Mouse (Mus musculus) MEL (cell line): Measurements from ENCODE around the gene Mphosph6. TPM values are rescaled to one million over a fixed set of nuclear protein-coding genes. Genes with fewer than 3 reads are reported as not detected.
A peak's percentile ranks its signal among the peaks of the same experiment; 100 is the strongest.

Experiments
- DNase-seq: peaks from one replicate; pipeline ENCODE4 v3.0.0; 2011; ENCODE audit warnings: low read depth, low spot score
- H3K27ac ChIP-seq: 2 replicates; pipeline ENCODE4 v1.5.1; 2012; ENCODE audit warnings: low read depth, mild to moderate bottlenecking, control low read depth, low read length, moderate library complexity; ENCODE audit not compliant: control insufficient read depth
- H3K27me3 ChIP-seq, 2 experiments: fragments of 150-350 bp in 1 of 2; sonication (generic) in 1 of 2; 2 replicates each; pipeline ENCODE4 v1.6.1; 2012; ENCODE audit warnings: low read length in 2 of 2, mild to moderate bottlenecking in 2 of 2, improper control_type of control experiment in 1 of 2, moderate library complexity in 1 of 2; ENCODE audit not compliant: insufficient read depth in 2 of 2, control insufficient read depth in 1 of 2
- H3K36me3 ChIP-seq, 2 experiments: 2 replicates each; pipeline ENCODE4 v1.6.1; 2012 to 2014; ENCODE audit warnings: low read length in 2 of 2, improper control_type of control experiment in 1 of 2, inconsistent platforms in 1 of 2, mild to moderate bottlenecking in 1 of 2; ENCODE audit not compliant: insufficient read depth in 2 of 2, control insufficient read depth in 1 of 2
- H3K4me1 ChIP-seq, 2 experiments: fragments of 150-350 bp in 1 of 2; sonication (generic) in 1 of 2; 2 replicates each; pipeline ENCODE4 v1.6.1; 2012; ENCODE audit warnings: low read length in 2 of 2, improper control_type of control experiment in 1 of 2, mild to moderate bottlenecking in 1 of 2; ENCODE audit not compliant: insufficient read depth in 2 of 2, control insufficient read depth in 1 of 2
- H3K4me3 ChIP-seq, 2 experiments: fragments of 150-350 bp in 1 of 2; sonication (generic) in 1 of 2; 2 replicates each; pipeline ENCODE4 v1.5.1; 2012; ENCODE audit warnings: low read depth in 2 of 2, low read length in 2 of 2, mild to moderate bottlenecking in 2 of 2, moderate library complexity in 2 of 2, control low read depth in 1 of 2, improper control_type of control experiment in 1 of 2; ENCODE audit not compliant: control insufficient read depth in 1 of 2, insufficient read depth in 1 of 2
- H3K79me2 ChIP-seq: 2 replicates; pipeline ENCODE4 v1.6.1; 2012; ENCODE audit warnings: mild to moderate bottlenecking, low read length, moderate library complexity; ENCODE audit not compliant: control insufficient read depth, poor library complexity, insufficient read depth
- H3K9ac ChIP-seq: 2 replicates; pipeline ENCODE4 v1.6.1; 2012; ENCODE audit warnings: low read depth, mild to moderate bottlenecking, control low read depth, low read length, moderate library complexity; ENCODE audit not compliant: control insufficient read depth, poor library complexity, severe bottlenecking
- H3K9me3 ChIP-seq: fragments of 150-350 bp; sonication (generic); replicated peaks from 2 replicates; pipeline ENCODE4 v1.6.1; 2012; ENCODE audit warnings: mild to moderate bottlenecking, low read length, improper control_type of control experiment, moderate library complexity; ENCODE audit not compliant: insufficient read depth
- CHD2 ChIP-seq: IDR thresholded peaks from 2 replicates; pipeline ENCODE4 v1.6.1; 2011; ENCODE audit warnings: low read length, improper control_type of control experiment
- CTCF ChIP-seq, 3 experiments: IDR thresholded peaks in 2 of 3; conservative IDR thresholded peaks in 1 of 3; 2 replicates each; pipeline ENCODE4 v1.5.1; 2011 to 2012; ENCODE audit warnings: low read length in 3 of 3, low read depth in 2 of 3, mild to moderate bottlenecking in 2 of 3, improper control_type of control experiment in 1 of 3, inconsistent platforms in 1 of 3, mixed read lengths in 1 of 3, moderate library complexity in 1 of 3; ENCODE audit not compliant: control insufficient read depth in 1 of 3, insufficient read depth in 1 of 3, poor library complexity in 1 of 3, severe bottlenecking in 1 of 3
- ELF1 ChIP-seq: IDR thresholded peaks from 2 replicates; pipeline ENCODE4 v1.6.1; 2014; ENCODE audit warnings: low read depth, mild to moderate bottlenecking, inconsistent platforms, low read length, improper control_type of control experiment, moderate library complexity
- EP300 ChIP-seq, 2 experiments: IDR thresholded peaks; 2 replicates each; pipeline ENCODE4 v1.6.1; 2011; ENCODE audit warnings: improper control_type of control experiment in 2 of 2, low read length in 2 of 2, low read depth in 1 of 2, mild to moderate bottlenecking in 1 of 2
- GABPA ChIP-seq: IDR thresholded peaks from 2 replicates; pipeline ENCODE4 v1.6.1; 2012; ENCODE audit warnings: low read depth, mild to moderate bottlenecking, inconsistent platforms, low read length, improper control_type of control experiment, moderate library complexity
- HCFC1 ChIP-seq: IDR thresholded peaks from 2 replicates; pipeline ENCODE4 v1.6.1; 2012; ENCODE audit warnings: low read depth, mild to moderate bottlenecking, inconsistent platforms, low read length, improper control_type of control experiment, moderate library complexity
- MAFK ChIP-seq: IDR thresholded peaks from 2 replicates; pipeline ENCODE4 v1.6.1; 2011; ENCODE audit warnings: low read depth, mild to moderate bottlenecking, low read length, improper control_type of control experiment, borderline replicate concordance
- MXI1 ChIP-seq: IDR thresholded peaks from 2 replicates; pipeline ENCODE4 v1.6.1; 2011; ENCODE audit warnings: mild to moderate bottlenecking, low read depth, low read length, improper control_type of control experiment
- NELFE ChIP-seq: IDR thresholded peaks from 2 replicates; pipeline ENCODE4 v1.6.1; 2011; ENCODE audit warnings: low read depth, low read length, improper control_type of control experiment
- NRF1 ChIP-seq: IDR thresholded peaks from 2 replicates; pipeline ENCODE4 v1.6.1; 2014; ENCODE audit warnings: low read depth, mild to moderate bottlenecking, inconsistent platforms, low read length, improper control_type of control experiment, moderate library complexity; ENCODE audit not compliant: poor library complexity, insufficient read depth, severe bottlenecking
- POLR2A ChIP-seq, 2 experiments: IDR thresholded peaks; 2 replicates each; pipeline ENCODE4 v1.6.1; 2011 to 2012; ENCODE audit warnings: low read length in 2 of 2, mild to moderate bottlenecking in 2 of 2, control low read depth in 1 of 2, improper control_type of control experiment in 1 of 2, low read depth in 1 of 2, moderate library complexity in 1 of 2; ENCODE audit not compliant: control insufficient read depth in 1 of 2, insufficient read depth in 1 of 2, poor library complexity in 1 of 2
- POLR2AphosphoS5 ChIP-seq: IDR thresholded peaks from 2 replicates; pipeline ENCODE4 v1.6.1; 2012; ENCODE audit warnings: low read depth, borderline replicate concordance, mild to moderate bottlenecking, inconsistent platforms, low read length, moderate library complexity, mixed read lengths
- TBP ChIP-seq: IDR thresholded peaks from 2 replicates; pipeline ENCODE4 v1.8.0; 2011; ENCODE audit warnings: low read depth, low read length, improper control_type of control experiment
- USF1 ChIP-seq: IDR thresholded peaks from 2 replicates; pipeline ENCODE4 v1.6.1; 2014; ENCODE audit warnings: low read depth, mild to moderate bottlenecking, inconsistent platforms, low read length, improper control_type of control experiment, moderate library complexity
- ZC3H11A ChIP-seq: IDR thresholded peaks from 2 replicates; pipeline ENCODE4 v1.6.1; 2012; ENCODE audit warnings: low read depth, mild to moderate bottlenecking, inconsistent platforms, low read length, improper control_type of control experiment
- ZKSCAN1 ChIP-seq: IDR thresholded peaks from 2 replicates; pipeline ENCODE4 v1.6.1; 2012; ENCODE audit warnings: low read depth, mild to moderate bottlenecking, inconsistent platforms, low read length, improper control_type of control experiment, moderate library complexity
- ZMIZ1 ChIP-seq: IDR thresholded peaks from 2 replicates; pipeline ENCODE4 v1.6.1; 2012; ENCODE audit warnings: low read depth, mild to moderate bottlenecking, inconsistent platforms, low read length, improper control_type of control experiment, moderate library complexity
- polyA plus RNA-seq, 2 experiments: library from polyadenylated mRNA; stranded (reverse) in 1 of 2; unstranded in 1 of 2; fragments of >175 nt in 1 of 2; fragments of >200 nt in 1 of 2; gene quantifications; 2 replicates each; pipeline versions ENCODE4 v1.2.1 to v1.2.4; 2012; ENCODE audit warnings: low replicate concordance in 2 of 2, low read depth in 1 of 2; ENCODE audit not compliant: insufficient read length in 2 of 2, insufficient read depth in 1 of 2, missing spikeins in 1 of 2
- total RNA-seq: library from RNA; depleted of rRNA; stranded (reverse); fragments of 300-350 nt; gene quantifications from 2 replicates; pipeline ENCODE4 v1.2.3, GENCODE M21; 2012

Mphosph6 gene
- total and polyA plus RNA-seq, 3 experiments, result 67.8 to 98.8 TPM; not detected in 1

DNA sequence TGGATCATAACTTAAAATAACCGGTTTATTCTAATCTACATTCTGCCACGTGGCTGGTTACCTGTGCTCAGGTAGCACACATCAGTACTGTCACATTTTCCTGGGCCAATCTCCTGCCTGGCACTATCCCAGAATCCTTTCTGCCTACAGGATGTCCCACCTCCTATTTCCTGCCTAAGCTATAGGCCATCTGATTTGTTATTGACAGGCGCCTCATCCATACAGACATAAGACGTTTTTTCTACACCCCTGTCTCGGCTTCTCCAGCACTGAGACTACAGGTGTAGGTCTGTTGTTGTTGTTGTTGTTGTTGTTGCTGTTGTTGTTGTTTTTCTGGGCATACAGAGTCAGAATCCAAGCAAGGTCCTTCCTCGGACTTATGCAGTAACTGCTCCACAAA is 46.1 kb upstream of the Mphosph6 start:
- no peak overlapping the region for H3K27ac ChIP-seq
- peaks cover 0 to 10% of the 10 kb centered on the region in 2 experiments; a peak in 2 of 4 replicates for H3K36me3 ChIP-seq
- no peak for DNase-seq
- TF ChIP-seq TBP, result no peak
- TF ChIP-seq MAFK, result no peak
- no peak for TF ChIP-seq NRF1
- peaks cover 4 to 18% of the 10 kb centered on the region in 2 experiments for H3K4me1 ChIP-seq
- no peak overlapping the region for H3K9ac ChIP-seq
- H3K9me3 ChIP-seq, result no peaks in the 10 kb centered on the region
- H3K27me3 ChIP-seq, result no peaks in the 10 kb centered on the region; a peak in 1 of 4 replicates
- no peak overlapping the region for H3K4me3 ChIP-seq
- no peaks in the 10 kb centered on the region for H3K79me2 ChIP-seq

GRCm38 (mm10) chr8:117843694-117844093 is 42.0 kb upstream of the Mphosph6 start:
- peak; percentile 19 for DNase-seq
- H3K9me3 ChIP-seq, result no peaks in the 10 kb centered on the region
- no peaks in the 10 kb centered on the region for H3K36me3 ChIP-seq
- TF ChIP-seq CTCF (IDR thresholded peaks at IDR 0.05 in 2 of 3, conservative IDR thresholded peaks at IDR 0.05 in 1 of 3; ENCODE audit: control insufficient read depth in 1 of 3, insufficient read depth in 1 of 3, low read depth in 2 of 3, low read length in 3 of 3, poor library complexity in 1 of 3, severe bottlenecking in 1 of 3), result peak; percentile 40 to 51 (median 50)
- TF ChIP-seq ELF1, result no peak
- TF ChIP-seq GABPA, result no peak
- no peak for TF ChIP-seq POLR2A (IDR thresholded peaks at IDR 0.05; ENCODE audit: control insufficient read depth in 1 of 2, insufficient read depth in 1 of 2, low read depth in 1 of 2, low read length in 2 of 2, poor library complexity in 1 of 2)
- TF ChIP-seq, all 39 proteins: peak for 1
- Histone ChIP-seq H3K4me3 (no peak overlapping the region), H3K9ac (no peak overlapping the region), H3K27ac (no peak overlapping the region), H3K4me1 (no peaks in the 10 kb centered on the region), H3K27me3 (no peaks in the 10 kb centered on the region; a peak in 1 of 4 replicates), H3K79me2 (no peaks in the 10 kb centered on the region)

DNA sequence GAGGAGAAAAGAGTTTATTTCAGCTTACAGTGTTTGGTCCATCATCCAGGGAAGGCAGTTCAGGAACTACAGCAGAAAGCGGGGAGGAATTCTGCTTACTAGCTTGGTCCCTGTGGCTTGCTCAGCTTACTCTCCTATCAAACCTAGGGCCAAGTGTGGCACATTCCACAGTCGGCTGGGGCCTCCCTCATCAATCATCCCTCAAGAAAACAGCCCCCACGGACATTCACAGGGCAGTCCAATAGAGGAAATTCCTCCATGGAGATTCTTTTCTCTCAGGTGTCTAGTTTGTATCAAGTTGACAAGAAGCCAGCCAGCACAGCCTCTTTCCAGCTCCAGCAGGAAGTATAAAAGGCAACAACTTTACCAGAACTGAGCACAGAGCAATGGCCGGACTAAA is 11.8 kb upstream of the Mphosph6 start:
- H3K4me3 ChIP-seq, result no peak overlapping the region
- no peaks in the 10 kb centered on the region for H3K79me2 ChIP-seq
- H3K36me3 ChIP-seq, result no peaks in the 10 kb centered on the region
- no peak overlapping the region for H3K27ac ChIP-seq
- H3K9ac ChIP-seq, result no peak overlapping the region
- TF ChIP-seq MXI1, result no peak
- no peak for TF ChIP-seq HCFC1
- no peak for TF ChIP-seq GABPA
- no peak for TF ChIP-seq ZC3H11A
- TF ChIP-seq POLR2AphosphoS5, result no peak
- no peak for TF ChIP-seq USF1
- no peak for TF ChIP-seq ZMIZ1
- no peak for TF ChIP-seq EP300 (IDR thresholded peaks at IDR 0.05; ENCODE audit: low read depth in 1 of 2, low read length in 2 of 2)
- no peak for TF ChIP-seq CHD2
- TF ChIP-seq ZKSCAN1, result no peak
- no peak for TF ChIP-seq NELFE
- H3K4me1 ChIP-seq, result no peaks in the 10 kb centered on the region
- H3K27me3 ChIP-seq, result no peaks in the 10 kb centered on the region
- DNase-seq, result no peak
- H3K9me3 ChIP-seq, result no peaks in the 10 kb centered on the region
